Mouse (Mus musculus) cerebellum, adult 2 months (tissue): ENCODE data around the gene Hapln3.

Experiments
- CTCF ChIP-seq: fragments of 200-500 bp; IDR thresholded peaks from 2 replicates; pipeline ENCODE4 v1.5.1; 2011; ENCODE audit warnings: low read depth, mild to moderate bottlenecking, control low read depth, low read length, moderate library complexity, borderline replicate concordance; ENCODE audit not compliant: insufficient read depth
- POLR2A ChIP-seq: fragments of 200-500 bp; IDR thresholded peaks from 2 replicates; pipeline ENCODE4 v1.6.1; 2011; ENCODE audit warnings: low read length, control low read depth, borderline replicate concordance; ENCODE audit not compliant: insufficient read depth

DNA sequence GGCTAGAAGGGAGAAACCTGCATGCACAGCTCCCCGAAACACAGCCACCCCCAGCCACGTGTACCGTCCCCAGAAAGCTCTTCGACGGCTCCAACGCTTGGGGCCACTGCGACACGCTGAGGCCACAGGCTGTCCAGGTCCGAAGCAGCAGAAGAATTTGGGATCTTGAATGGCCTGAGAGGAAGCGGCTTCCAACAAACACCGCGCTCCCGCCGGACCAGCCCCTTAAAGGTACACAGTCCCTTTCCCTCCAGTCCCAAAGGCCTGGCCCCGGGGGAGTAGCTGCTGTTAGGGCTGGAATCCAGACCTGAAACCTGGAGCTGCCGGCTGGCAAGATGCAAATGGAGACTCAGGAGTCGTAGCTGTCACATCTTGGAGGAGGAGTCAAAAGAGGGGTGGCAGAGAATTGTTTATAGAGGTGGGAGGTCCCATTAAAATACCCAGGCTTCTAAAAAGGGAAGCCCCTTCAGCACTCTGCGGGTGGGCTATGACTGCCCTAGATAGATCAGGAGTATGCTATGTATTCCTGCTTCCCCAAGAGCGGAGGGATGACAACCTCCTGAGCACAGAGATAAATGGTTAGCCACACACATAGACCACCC lies at the start of gene Hapln3:
- TF ChIP-seq POLR2A = no peak
- no peak for TF ChIP-seq CTCF
